Mouse (Mus musculus): ENCODE results near the gene Rnasel.

- TF ChIP-seq ZC3H11A (IDR thresholded peaks at IDR 0.05; ENCODE audit: borderline replicate concordance, low read depth, low read length) (no peak), HCFC1 (IDR thresholded peaks at IDR 0.05; ENCODE audit: borderline replicate concordance, insufficient read depth, low read length) (no peak), ZNF384 (IDR thresholded peaks at IDR 0.05; ENCODE audit: low read depth, low read length) (no peak), CHD2 (IDR thresholded peaks at IDR 0.05; ENCODE audit: low read depth, low read length) (no peak)
Measured at GRCm38 (mm10) chr1:153704174-153704573, 45.1 kb upstream of the Rnasel start.
